In genomic region chr15:85568402-85568801, GRCm38 (mm10) we compare ENCODE assay signal across 23 mouse cellular contexts. TPM values are rescaled to one million over a fixed set of nuclear protein-coding genes. Genes with fewer than 3 reads are reported as not detected.
DNase-seq lines count a peak whose midpoint lies in the region; ATAC-seq and TF ChIP-seq lines count a peak whose summit lies in the region.
"Had no signal": no experiment of that assay in that cellular context is flagged by ENCODE, and none has a peak within 500 bp of the region (broad histone marks: within the 10 kb centered on the region; RNA-seq: fewer than 3 reads in every experiment).

No protein-coding gene starts in this region.

- no peak for TF ChIP-seq POLR2A in ES-Bruce4 (IDR thresholded peaks at IDR 0.05; ENCODE audit: insufficient read depth, low read length)

- no peak overlapping the region for H3K9ac ChIP-seq in forebrain, embryonic 16.5 days (replicated peaks; ENCODE audit: low read depth, low read length)
- no peak overlapping the region for H3K9ac ChIP-seq in lung, embryonic 15.5 days
- no peak overlapping the region for H3K9ac ChIP-seq in ES-Bruce4 (ENCODE audit: low read depth, poor library complexity, severe bottlenecking)
- no peak overlapping the region for H3K9ac ChIP-seq in kidney, embryonic 15.5 days
- H3K9ac ChIP-seq: embryonic facial prominence, embryonic 15.5 days; heart, embryonic 12.5 days; liver, embryonic 13.5 days had no signal

- no peak for DNase-seq in forebrain, embryonic 10.5 days (ENCODE audit: extremely low spot score, low spot score)
- no peak for DNase-seq in lung, postnatal 10 days
- DNase-seq in ZHBTc4 (ENCODE audit: low read depth, low spot score), result peak; percentile 84
- no peak for DNase-seq in retina, embryonic 14.5 days (ENCODE audit: low spot score)
- DNase-seq: adrenal gland, postnatal 25 days; cerebellum, adult 8-10 months; gastrocnemius, postnatal 14 days; heart, adult 11 months; heart, postnatal 10 days; liver, embryonic 13.5 days; lung, postnatal 36 days; thymus, adult 18-20 months; thymus, postnatal 4 days had no signal

- peak overlapping the region; percentile 73 for H3K27ac ChIP-seq in forebrain, embryonic 10.5 days
- no peak overlapping the region for H3K27ac ChIP-seq in forebrain, embryonic 16.5 days (ENCODE audit: low read length)
- H3K27ac ChIP-seq in lung, embryonic 15.5 days, result peak overlapping the region; percentile 71
- peak overlapping the region; percentile 24 for H3K27ac ChIP-seq in ES-Bruce4 (ENCODE audit: insufficient read depth, low read length)
- no peak overlapping the region for H3K27ac ChIP-seq in kidney, embryonic 15.5 days
- H3K27ac ChIP-seq: embryonic facial prominence, embryonic 15.5 days; kidney, postnatal 0 days; left cerebral cortex, adult 2 months; liver, embryonic 13.5 days had no signal

- TF ChIP-seq CTCF in ES-Bruce4 (IDR thresholded peaks at IDR 0.05; ENCODE audit: low read depth, low read length), result no peak

- no peak overlapping the region for H3K4me2 ChIP-seq in forebrain, embryonic 16.5 days (ENCODE audit: low read length)
- H3K4me2 ChIP-seq in lung, embryonic 15.5 days, result peak overlapping the region; percentile 14; the same call in 1 of the 2 replicates
- no peak overlapping the region for H3K4me2 ChIP-seq in kidney, embryonic 15.5 days
- H3K4me2 ChIP-seq: embryonic facial prominence, embryonic 15.5 days; heart, embryonic 12.5 days; liver, embryonic 13.5 days had no signal

- no peaks in the 10 kb centered on the region for H3K9me3 ChIP-seq in forebrain, embryonic 10.5 days
- H3K9me3 ChIP-seq in forebrain, embryonic 16.5 days (ENCODE audit: control insufficient read depth, low read length), result no peaks in the 10 kb centered on the region
- no peaks in the 10 kb centered on the region for H3K9me3 ChIP-seq in lung, embryonic 15.5 days
- no peaks in the 10 kb centered on the region for H3K9me3 ChIP-seq in ES-Bruce4 (replicated peaks; ENCODE audit: control insufficient read depth, insufficient read depth, low read length, poor library complexity, severe bottlenecking)
- no peaks in the 10 kb centered on the region for H3K9me3 ChIP-seq in kidney, embryonic 15.5 days (replicated peaks)
- H3K9me3 ChIP-seq: embryonic facial prominence, embryonic 15.5 days; heart, embryonic 12.5 days; liver, embryonic 13.5 days had no signal

- peak; percentile 72 for TF ChIP-seq EP300 in ES-Bruce4 (IDR thresholded peaks at IDR 0.05; ENCODE audit: insufficient read depth, low read depth, low read length)

- H3K27me3 ChIP-seq in forebrain, embryonic 10.5 days (ENCODE audit: poor library complexity, severe bottlenecking), result peaks cover 29% of the 10 kb centered on the region
- no peaks in the 10 kb centered on the region for H3K27me3 ChIP-seq in forebrain, embryonic 16.5 days (replicated peaks; ENCODE audit: control insufficient read depth, insufficient read depth, low read length)
- no peaks in the 10 kb centered on the region for H3K27me3 ChIP-seq in lung, embryonic 15.5 days
- no peaks in the 10 kb centered on the region for H3K27me3 ChIP-seq in ES-Bruce4 (ENCODE audit: control insufficient read depth, insufficient read depth, low read length, poor library complexity, severe bottlenecking)
- peaks cover 10% of the 10 kb centered on the region for H3K27me3 ChIP-seq in kidney, embryonic 15.5 days

- H3K4me1 ChIP-seq in forebrain, embryonic 10.5 days, result peaks cover 94% of the 10 kb centered on the region
- peaks cover 63% of the 10 kb centered on the region for H3K4me1 ChIP-seq in forebrain, embryonic 16.5 days (replicated peaks; ENCODE audit: control insufficient read depth, insufficient read depth, low read length)
- peaks cover 57% of the 10 kb centered on the region for H3K4me1 ChIP-seq in lung, embryonic 15.5 days
- H3K4me1 ChIP-seq in ES-Bruce4 (ENCODE audit: control insufficient read depth, insufficient read depth, low read length), result peaks cover 21% of the 10 kb centered on the region
- peaks cover 28% of the 10 kb centered on the region for H3K4me1 ChIP-seq in kidney, embryonic 15.5 days
- H3K4me1 ChIP-seq: liver, embryonic 13.5 days had no signal

- no peak overlapping the region for H3K4me3 ChIP-seq in forebrain, embryonic 10.5 days
- no peak overlapping the region for H3K4me3 ChIP-seq in forebrain, embryonic 16.5 days (replicated peaks; ENCODE audit: low read length)
- H3K4me3 ChIP-seq in lung, embryonic 15.5 days, result no peak overlapping the region
- no peak overlapping the region for H3K4me3 ChIP-seq in ES-Bruce4 (ENCODE audit: low read depth, low read length)
- no peak overlapping the region for H3K4me3 ChIP-seq in kidney, embryonic 15.5 days (replicated peaks)
- H3K4me3 ChIP-seq: embryonic facial prominence, embryonic 15.5 days; heart, embryonic 12.5 days; left cerebral cortex, adult 2 months; liver, embryonic 13.5 days; megakaryocyte, embryonic 14.5 days had no signal

- peaks cover 61% of the 10 kb centered on the region for H3K36me3 ChIP-seq in forebrain, embryonic 10.5 days (replicated peaks)
- H3K36me3 ChIP-seq in forebrain, embryonic 16.5 days (ENCODE audit: control insufficient read depth, insufficient read depth), result no peaks in the 10 kb centered on the region
- no peaks in the 10 kb centered on the region; the same call in 1 of the 2 replicates for H3K36me3 ChIP-seq in lung, embryonic 15.5 days
- H3K36me3 ChIP-seq in ES-Bruce4 (ENCODE audit: control insufficient read depth, insufficient read depth, low read length, poor library complexity, severe bottlenecking), result no peaks in the 10 kb centered on the region
- H3K36me3 ChIP-seq in kidney, embryonic 15.5 days, result no peaks in the 10 kb centered on the region
- H3K36me3 ChIP-seq: embryonic facial prominence, embryonic 15.5 days; heart, embryonic 12.5 days; liver, embryonic 13.5 days had no signal

- no peak for ATAC-seq in forebrain, embryonic 16.5 days
- ATAC-seq in lung, embryonic 15.5 days (ENCODE audit: borderline replicate concordance, extremely low read depth, low FRiP score, low TSS enrichment), result peak; percentile 32; the same call in 1 of the 2 replicates
- ATAC-seq in kidney, embryonic 15.5 days (replicated peaks; ENCODE audit: low FRiP score), result no peak
- ATAC-seq: inflammation-experienced regulatory T-cells, adult 6 months had no signal

- 78% methylated on average over 3 of the region's 3 CpGs for WGBS in forebrain, embryonic 10.5 days
- WGBS in forebrain, embryonic 16.5 days, result 92% methylated on average over 3 of the region's 3 CpGs
- 42% methylated on average over 3 of the region's 3 CpGs for WGBS in lung, embryonic 15.5 days
- 62% methylated on average over 3 of the region's 3 CpGs for WGBS in kidney, embryonic 15.5 days

RNA-seq across cellular contexts. Expression of gene Wnt7b, which starts 13.9 kb away (rescaled TPM):
- 126 and 134 TPM in 2 replicates for polyA plus RNA-seq in forebrain, embryonic 10.5 days (2016; fragmentation: Nextera tagmentation; extraction: Ambion mirVana)
- polyA plus RNA-seq in forebrain, embryonic 16.5 days (2015; fragmentation: Nextera tagmentation; extraction: Ambion mirVana), result 110 and 125 TPM in 2 replicates
- 56.5 and 57.6 TPM in 2 replicates for polyA plus RNA-seq in lung, embryonic 15.5 days (2015; fragmentation: Nextera tagmentation; extraction: Ambion mirVana)
- 29.8 and 30.2 TPM in 2 replicates for polyA plus RNA-seq in ES-Bruce4 (2011; ENCODE audit: insufficient read depth, insufficient read length, low read depth, missing spikeins)
- polyA plus RNA-seq in kidney, embryonic 15.5 days (2015; fragmentation: Nextera tagmentation; extraction: Ambion mirVana), result 16.3 and 16.8 TPM in 2 replicates
- polyA plus RNA-seq: inflammation-experienced regulatory T-cells, adult 6 months had no signal

Comparison
In these comparisons a context has a peak if more than half of its experiments do, and no peak if none do; other contexts are left out.
1. H3K27ac ChIP-seq: peak in forebrain, embryonic 10.5 days (single experiment), lung, embryonic 15.5 days (single experiment) and ES-Bruce4 (single experiment); none in forebrain, embryonic 16.5 days (single experiment) and kidney, embryonic 15.5 days (single experiment).